Mouse (Mus musculus) adrenal gland, postnatal 10 days (tissue): ENCODE data around the gene Cldn19. TPM values are rescaled to one million over a fixed set of nuclear protein-coding genes. Genes with fewer than 3 reads are reported as not detected.
A peak's percentile ranks its signal among the peaks of the same experiment; 100 is the strongest.

ENCODE experiments used
- DNase-seq: peaks from one replicate; pipeline ENCODE4 v3.0.0; 2021; ENCODE audit warnings: mixed read lengths
- total RNA-seq, 2 experiments: library from RNA; stranded (reverse); gene quantifications; 2 replicates each; pipeline ENCODE4 v1.2.3; 2021

Cldn19 gene
- total RNA-seq, 2 experiments from 2014 or later = 0.54 to 0.64 TPM

GRCm38 (mm10) chr4:119300761-119301160, 45.5 kb downstream of the Cldn19 start:
- DNase-seq = peak; percentile 17

GRCm38 (mm10) chr4:119301777-119302176, 46.6 kb downstream of the Cldn19 start:
- no peak for DNase-seq

- DNase-seq = no peak
These were observed 48.1 kb downstream of the Cldn19 start for GRCm38 (mm10) chr4:119303291-119303690.

GRCm38 (mm10) chr4:119305418-119305817, 50.2 kb downstream of the Cldn19 start:
- DNase-seq = no peak

Other genes starting within 250 kb of the Cldn19 start
- gene Slc2a1, start 146.7 kb upstream of the Cldn19 start, total RNA-seq = 10 to 100 TPM in 1 of 2 experiments, 1 to 10 TPM in 1; 9.1 to 12.9 TPM
- gene Zfp691, start 81.2 kb upstream of the Cldn19 start, total RNA-seq = 10 to 100 TPM; 13.5 to 15.9 TPM
- gene Ermap, start 65.4 kb upstream of the Cldn19 start, total RNA-seq = 1 to 10 TPM; 4.9 to 7.5 TPM
- 10 to 100 TPM; 24.6 to 27.8 TPM for gene Svbp, start 60.1 kb upstream of the Cldn19 start, total RNA-seq
- under 1 TPM; 0.27 to 0.39 TPM for gene Tmem269, start 37.2 kb upstream of the Cldn19 start, total RNA-seq
- gene AU022252, start 22.7 kb upstream of the Cldn19 start, total RNA-seq = 10 to 100 TPM; 24.9 to 25.6 TPM
- 10 to 100 TPM; 26.2 to 29.3 TPM for gene P3h1, start 22.5 kb upstream of the Cldn19 start, total RNA-seq
- 100 to 1,000 TPM; 521 to 559 TPM for gene Ybx1, start 39.2 kb downstream of the Cldn19 start, total RNA-seq
- gene Ppih, start 65.1 kb downstream of the Cldn19 start, total RNA-seq = 10 to 100 TPM; 20.3 to 26.3 TPM
- 10 to 100 TPM in 1 of 2 experiments, 1 to 10 TPM in 1; 6.7 to 10.5 TPM for gene Ccdc30, start 160.1 kb downstream of the Cldn19 start, total RNA-seq
- 10 to 100 TPM; 28.8 to 33.2 TPM for gene Ppcs, start 167.0 kb downstream of the Cldn19 start, total RNA-seq
- gene Zmynd12, start 167.4 kb downstream of the Cldn19 start, total RNA-seq = 1 to 10 TPM; 1.9 to 2.6 TPM
- gene Rimkla, start 237.2 kb downstream of the Cldn19 start, total RNA-seq = 1 to 10 TPM in 1 of 2 experiments, under 1 TPM in 1; 0.60 to 1.2 TPM